Mouse (Mus musculus): ENCODE measurements around the gene Gm2381. TPM values are rescaled to one million over a fixed set of nuclear protein-coding genes. Genes with fewer than 3 reads are reported as not detected.
"Not testable (repeated sequence)": the region's sequence is repeated elsewhere in the genome, so short reads cannot be mapped to it uniquely, and the experiment has no call there.

The Gm2381 gene
- not detected in 2 replicates for polyA plus RNA-seq (2015; fragmentation: Nextera tagmentation; extraction: Ambion mirVana)

- not testable (repeated sequence) for H3K9ac ChIP-seq (replicated peaks; ENCODE audit: low read depth); H3K4me1 ChIP-seq (ENCODE audit: insufficient read depth, low read depth, low read length); H3K4me3 ChIP-seq (ENCODE audit: low read depth, low read length); DNase-seq (ENCODE audit: low spot score); H3K36me3 ChIP-seq (ENCODE audit: insufficient read depth, low read length); H3K4me2 ChIP-seq (replicated peaks; ENCODE audit: low read depth, low read length); H3K9me3 ChIP-seq (ENCODE audit: low read length); H3K27me3 ChIP-seq (replicated peaks; ENCODE audit: insufficient read depth, low read length); ATAC-seq; H3K27ac ChIP-seq (ENCODE audit: low read length)
- 78% methylated on average over 8 of the region's 8 CpGs for WGBS
Observed at GRCm38 (mm10) chr7:42866801-42867458, at the start of gene Gm2381. TSS of gene Gm2381 (minus strand) at chr7:42867234.

GRCm38 (mm10) chr7:42898067-42898466, 31.0 kb upstream of the Gm2381 start:
- not testable (repeated sequence) for H3K4me2 ChIP-seq (replicated peaks; ENCODE audit: low read depth, low read length); DNase-seq (ENCODE audit: low spot score); ATAC-seq; H3K9ac ChIP-seq (replicated peaks; ENCODE audit: low read depth); H3K9me3 ChIP-seq (ENCODE audit: low read length); H3K4me3 ChIP-seq (ENCODE audit: low read depth, low read length); H3K27ac ChIP-seq (ENCODE audit: low read length); H3K4me1 ChIP-seq (ENCODE audit: insufficient read depth, low read depth, low read length); H3K36me3 ChIP-seq (ENCODE audit: insufficient read depth, low read length); H3K27me3 ChIP-seq (replicated peaks; ENCODE audit: insufficient read depth, low read length)
- WGBS, result 88% methylated on average over 2 of the region's 2 CpGs

GRCm38 (mm10) chr7:42878090-42878489, 11.1 kb upstream of the Gm2381 start:
- Histone ChIP-seq H3K9ac (replicated peaks; ENCODE audit: low read depth) (no peak overlapping the region), H3K4me3 (ENCODE audit: low read depth, low read length) (no peak overlapping the region), H3K36me3 (ENCODE audit: insufficient read depth, low read length) (no peaks in the 10 kb centered on the region), H3K9me3 (ENCODE audit: low read length) (no peaks in the 10 kb centered on the region; the same call in 1 of the 2 replicates), H3K27me3 (replicated peaks; ENCODE audit: insufficient read depth, low read length) (no peaks in the 10 kb centered on the region), H3K4me1 (ENCODE audit: insufficient read depth, low read depth, low read length) (no peaks in the 10 kb centered on the region), H3K27ac (ENCODE audit: low read length) (no peak overlapping the region), H3K4me2 (replicated peaks; ENCODE audit: low read depth, low read length) (no peak overlapping the region)
- ATAC-seq, result no peak
- no peak for DNase-seq (ENCODE audit: low spot score)
- WGBS, result 47% methylated on average over 22 of the region's 23 CpGs
- TF ChIP-seq EP300 (IDR thresholded peaks at IDR 0.05) (no peak), CTCF (IDR thresholded peaks at IDR 0.05) (no peak)

GRCm38 (mm10) chr7:42838366-42838765, 28.7 kb downstream of the Gm2381 start:
- not testable (repeated sequence) for H3K36me3 ChIP-seq (ENCODE audit: insufficient read depth, low read length); H3K27ac ChIP-seq (ENCODE audit: low read length); DNase-seq (ENCODE audit: low spot score); H3K4me2 ChIP-seq (replicated peaks; ENCODE audit: low read depth, low read length); H3K9me3 ChIP-seq (ENCODE audit: low read length); H3K27me3 ChIP-seq (replicated peaks; ENCODE audit: insufficient read depth, low read length); H3K4me1 ChIP-seq (ENCODE audit: insufficient read depth, low read depth, low read length); H3K9ac ChIP-seq (replicated peaks; ENCODE audit: low read depth); ATAC-seq; H3K4me3 ChIP-seq (ENCODE audit: low read depth, low read length)

- no peaks in the 10 kb centered on the region for H3K4me1 ChIP-seq (ENCODE audit: insufficient read depth, low read depth, low read length)
- DNase-seq (ENCODE audit: low spot score) (no peak), ATAC-seq (no peak)
- no peaks in the 10 kb centered on the region for H3K36me3 ChIP-seq (ENCODE audit: insufficient read depth, low read length)
- H3K4me3 ChIP-seq (ENCODE audit: low read depth, low read length), result no peak overlapping the region
- no peak overlapping the region for H3K9ac ChIP-seq (replicated peaks; ENCODE audit: low read depth)
- H3K9me3 ChIP-seq (ENCODE audit: low read length), result no peaks in the 10 kb centered on the region
- H3K27ac ChIP-seq (ENCODE audit: low read length), result no peak overlapping the region
- TF ChIP-seq EP300 (IDR thresholded peaks at IDR 0.05), result no peak
- no peaks in the 10 kb centered on the region for H3K27me3 ChIP-seq (replicated peaks; ENCODE audit: insufficient read depth, low read length)
- 75% methylated on average over 3 of the region's 3 CpGs for WGBS
- no peak overlapping the region for H3K4me2 ChIP-seq (replicated peaks; ENCODE audit: low read depth, low read length)
Observed at GRCm38 (mm10) chr7:42832221-42832620, 34.8 kb downstream of the Gm2381 start.

GRCm38 (mm10) chr7:42793425-42793824, 73.6 kb downstream of the Gm2381 start, which contains the start of gene Vmn2r62:
TSS of gene Vmn2r62 (minus strand) at chr7:42793525.
- not testable (repeated sequence) for ATAC-seq; H3K4me1 ChIP-seq (ENCODE audit: insufficient read depth, low read depth, low read length); H3K9ac ChIP-seq (replicated peaks; ENCODE audit: low read depth); H3K27ac ChIP-seq (ENCODE audit: low read length); H3K36me3 ChIP-seq (ENCODE audit: insufficient read depth, low read length); H3K9me3 ChIP-seq (ENCODE audit: low read length); DNase-seq (ENCODE audit: low spot score); H3K27me3 ChIP-seq (replicated peaks; ENCODE audit: insufficient read depth, low read length); H3K4me3 ChIP-seq (ENCODE audit: low read depth, low read length); H3K4me2 ChIP-seq (replicated peaks; ENCODE audit: low read depth, low read length)
- WGBS, result no CpG with 5 or more reads among the region's 1 CpGs

Other genes starting within 250 kb of the Gm2381 start
- 2.0 and 2.1 TPM in 2 replicates for gene Zfp976, start 224.6 kb downstream of the Gm2381 start, polyA plus RNA-seq (2015; fragmentation: Nextera tagmentation; extraction: Ambion mirVana)
- 4.7 and 4.9 TPM in 2 replicates for gene Zfp975, start 174.5 kb downstream of the Gm2381 start, polyA plus RNA-seq (2015; fragmentation: Nextera tagmentation; extraction: Ambion mirVana)
- gene Gm17067, start 140.2 kb downstream of the Gm2381 start, polyA plus RNA-seq (2015; fragmentation: Nextera tagmentation; extraction: Ambion mirVana), result not detected in 2 replicates
- not detected in 2 replicates for gene Vmn2r62, start 73.7 kb downstream of the Gm2381 start, polyA plus RNA-seq (2015; fragmentation: Nextera tagmentation; extraction: Ambion mirVana)
- gene Vmn2r63, start 66.6 kb upstream of the Gm2381 start, polyA plus RNA-seq (2015; fragmentation: Nextera tagmentation; extraction: Ambion mirVana), result not detected in 2 replicates
- not detected in 2 replicates for gene Gm9268, start 151.5 kb upstream of the Gm2381 start, polyA plus RNA-seq (2015; fragmentation: Nextera tagmentation; extraction: Ambion mirVana)
- not detected in 2 replicates for gene Zfp936, start 247.0 kb upstream of the Gm2381 start, polyA plus RNA-seq (2015; fragmentation: Nextera tagmentation; extraction: Ambion mirVana)